Mouse (Mus musculus) liver, embryonic 14.5 days (tissue): ENCODE results near the gene Cox19. TPM values are rescaled to one million over a fixed set of nuclear protein-coding genes. Genes with fewer than 3 reads are reported as not detected.

ENCODE experiments used
- ATAC-seq: fragments of 200-750 bp; cut with Nextera tagmentation; 2 replicates; pipeline ENCODE4 v1.8.0; 2017; ENCODE audit warnings: moderate number of reproducible peaks, mild to moderate bottlenecking, moderate library complexity; ENCODE audit not compliant: insufficient read depth
- DNase-seq, 3 experiments: peaks; one replicate each; pipeline ENCODE4 v3.0.0-alpha.2; 2012 to 2013; ENCODE audit warnings: low read depth in 3 of 3, low spot score in 3 of 3
- H3K27ac ChIP-seq: fragments of 300-500 bp; sonication (generic); 2 replicates; pipeline ENCODE4 v1.5.1; 2014; ENCODE audit warnings: moderate library complexity, mild to moderate bottlenecking, control low read depth, inconsistent platforms
- H3K27me3 ChIP-seq: fragments of 300-500 bp; sonication (generic); 2 replicates; pipeline ENCODE4 v1.6.1; 2014; ENCODE audit warnings: mild to moderate bottlenecking, low read length, moderate library complexity; ENCODE audit not compliant: control insufficient read depth, insufficient read depth
- H3K36me3 ChIP-seq: fragments of 300-500 bp; sonication (generic); replicated peaks from 2 replicates; pipeline ENCODE4 v1.6.1; 2014; ENCODE audit warnings: low read depth; ENCODE audit not compliant: control insufficient read depth, insufficient read depth
- H3K4me1 ChIP-seq, 2 experiments: fragments of 200-500 bp in 1 of 2; fragments of 300-500 bp in 1 of 2; sonication (generic) in 1 of 2; replicated peaks; 2 replicates each; pipeline ENCODE4 v1.6.1; 2012 to 2014; ENCODE audit warnings: antibody characterized with exemption in 1 of 2, inconsistent platforms in 1 of 2, low read length in 1 of 2; ENCODE audit not compliant: control insufficient read depth in 2 of 2, insufficient read depth in 2 of 2
- H3K4me2 ChIP-seq: fragments of 300-500 bp; sonication (generic); 2 replicates; pipeline ENCODE4 v1.6.1; 2014; ENCODE audit warnings: low read depth, mild to moderate bottlenecking, control low read depth, moderate library complexity
- H3K4me3 ChIP-seq, 2 experiments: fragments of 200-500 bp in 1 of 2; fragments of 300-500 bp in 1 of 2; sonication (generic) in 1 of 2; 2 replicates each; pipeline ENCODE4 v1.5.1; 2012 to 2014; ENCODE audit warnings: low read depth in 2 of 2, low read length in 2 of 2, mild to moderate bottlenecking in 2 of 2, control low read depth in 1 of 2, inconsistent platforms in 1 of 2, moderate library complexity in 1 of 2; ENCODE audit not compliant: insufficient read depth in 1 of 2
- H3K9ac ChIP-seq: fragments of 300-500 bp; sonication (generic); replicated peaks from 2 replicates; pipeline ENCODE4 v1.6.1; 2014; ENCODE audit warnings: mild to moderate bottlenecking, control low read depth, moderate library complexity
- H3K9me3 ChIP-seq: fragments of 300-500 bp; sonication (generic); 2 replicates; pipeline ENCODE4 v1.6.1; 2016; ENCODE audit warnings: low read length, mixed read lengths; ENCODE audit not compliant: control insufficient read depth
- CTCF ChIP-seq: IDR thresholded peaks from 2 replicates; pipeline ENCODE4 v1.5.1; 2016; ENCODE audit warnings: antibody characterized with exemption, low read depth, control low read depth
- EP300 ChIP-seq: IDR thresholded peaks from 2 replicates; pipeline ENCODE4 v1.6.1; 2016; ENCODE audit warnings: antibody characterized with exemption, low read depth
- WGBS: fragments of 180-500 bp; shearing (Covaris S2); extraction: QIAGEN DNeasy Blood & Tissue Kit; methylation state at CpG from one replicate; pipeline ENCODE4 v1.1.7; 2014; ENCODE audit not compliant: insufficient replicate concordance; 5-methylcytosine and 5-hydroxymethylcytosine counted together
- polyA plus RNA-seq, 2 experiments: library from polyadenylated mRNA; depleted of rRNA in 1 of 2; stranded (reverse) in 1 of 2; unstranded in 1 of 2; fragments of >200 nt; fragmentation: Nextera tagmentation in 1 of 2; extraction: Ambion mirVana in 1 of 2; gene quantifications; 2 replicates each; pipeline versions ENCODE4 v1.2.1 to v1.2.3; 2012 to 2014

The Cox19 gene
- polyA plus RNA-seq, 2 experiments, result 23.3 to 61.4 TPM

DNA sequence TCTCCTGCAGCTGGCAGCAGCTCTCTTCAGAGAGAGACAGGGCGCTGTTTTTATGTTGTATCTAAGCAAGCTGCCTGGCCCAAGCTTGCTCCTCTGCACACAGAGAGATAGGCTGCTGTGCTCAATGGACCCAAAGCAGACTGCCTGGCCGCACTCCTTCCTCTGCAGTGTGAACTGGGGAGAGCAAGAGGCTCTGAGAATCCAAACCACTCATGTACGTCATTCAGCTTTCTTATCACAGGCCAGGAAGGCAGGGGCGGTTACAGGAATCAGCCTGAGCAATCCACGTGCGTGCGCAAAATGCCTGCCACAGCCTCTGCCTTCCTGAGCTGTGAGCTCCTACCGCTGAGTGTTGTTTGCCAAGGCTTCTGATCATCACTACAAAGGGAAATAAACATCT lies 31.5 kb upstream of the Cox19 start:
- peak overlapping the region; percentile 99 for H3K27ac ChIP-seq
- H3K4me1 ChIP-seq, result peaks cover 79 to 84% of the 10 kb centered on the region in 2 experiments
- TF ChIP-seq CTCF (no peak), EP300 (peak; percentile 76)
- peak overlapping the region; percentile 84 to 96 for H3K4me3 ChIP-seq
- 4% methylated on average over 8 of the region's 8 CpGs for WGBS
- DNase-seq (peak; percentile 81 to 87 (median 83)), ATAC-seq (peak; percentile 71)
- H3K9me3 ChIP-seq, result no peaks in the 10 kb centered on the region
- H3K36me3 ChIP-seq, result peaks cover 16% of the 10 kb centered on the region
- H3K27me3 ChIP-seq, result no peaks in the 10 kb centered on the region
- H3K4me2 ChIP-seq, result peak overlapping the region; percentile 97
- H3K9ac ChIP-seq, result peak overlapping the region; percentile 96

DNA sequence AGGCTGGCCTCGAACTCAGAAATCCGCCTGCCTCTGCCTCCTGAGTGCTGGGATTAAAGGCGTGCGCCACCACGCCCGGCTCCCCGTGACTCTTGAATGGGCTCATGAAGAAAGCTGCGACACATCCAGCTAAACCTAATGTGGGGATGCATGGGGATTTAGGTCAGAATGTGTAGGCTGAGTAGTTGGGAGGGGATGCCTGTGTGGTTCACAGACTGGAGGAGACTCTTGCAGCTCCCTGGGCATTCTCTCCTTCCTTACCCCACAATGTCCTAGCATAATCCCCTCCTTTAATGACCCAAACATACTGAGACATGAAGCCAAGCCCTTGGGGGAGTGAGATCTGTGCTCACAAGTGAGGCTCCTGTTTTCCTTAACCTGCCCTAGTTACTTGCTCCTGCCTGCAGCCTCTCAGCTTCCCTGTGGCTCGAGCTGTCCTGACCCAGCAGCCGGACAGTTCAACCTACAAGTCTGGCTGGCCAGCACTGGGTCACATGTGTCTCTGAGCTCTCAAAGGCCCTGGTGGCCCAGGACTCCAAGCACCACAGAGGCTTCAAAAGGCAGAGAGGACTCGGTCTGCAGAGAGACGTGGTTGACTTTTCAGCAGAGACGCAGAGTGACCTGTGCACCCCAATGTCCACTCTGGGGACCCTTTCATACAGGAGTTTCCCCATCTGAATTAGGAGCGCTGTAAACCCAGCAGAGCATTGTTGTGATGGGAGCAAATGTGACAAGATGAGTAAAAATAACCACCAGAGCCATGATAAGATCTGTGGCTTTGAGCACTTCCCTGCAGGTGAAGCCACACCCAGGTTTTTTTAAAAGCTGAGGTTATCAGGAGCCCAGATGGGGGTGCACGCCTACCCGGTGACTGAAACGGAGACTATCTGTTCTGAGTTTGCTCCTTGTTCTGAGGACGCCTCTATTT lies 30.6 kb upstream of the Cox19 start:
- Histone ChIP-seq H3K4me3 (peak overlapping the region; percentile 84 to 96), H3K9me3 (no peaks in the 10 kb centered on the region), H3K27ac (peak overlapping the region; percentile 99), H3K27me3 (no peaks in the 10 kb centered on the region), H3K4me1 (peaks cover 79 to 84% of the 10 kb centered on the region in 2 experiments), H3K4me2 (peak overlapping the region; percentile 97), H3K36me3 (peaks cover 16% of the 10 kb centered on the region), H3K9ac (peak overlapping the region; percentile 96)
- DNase-seq (peak; percentile 87 to 92 (median 90)), ATAC-seq (peak; percentile 64)
- TF ChIP-seq CTCF (no peak), EP300 (peak; percentile 87)
- 20% methylated on average over 17 of the region's 18 CpGs for WGBS

DNA sequence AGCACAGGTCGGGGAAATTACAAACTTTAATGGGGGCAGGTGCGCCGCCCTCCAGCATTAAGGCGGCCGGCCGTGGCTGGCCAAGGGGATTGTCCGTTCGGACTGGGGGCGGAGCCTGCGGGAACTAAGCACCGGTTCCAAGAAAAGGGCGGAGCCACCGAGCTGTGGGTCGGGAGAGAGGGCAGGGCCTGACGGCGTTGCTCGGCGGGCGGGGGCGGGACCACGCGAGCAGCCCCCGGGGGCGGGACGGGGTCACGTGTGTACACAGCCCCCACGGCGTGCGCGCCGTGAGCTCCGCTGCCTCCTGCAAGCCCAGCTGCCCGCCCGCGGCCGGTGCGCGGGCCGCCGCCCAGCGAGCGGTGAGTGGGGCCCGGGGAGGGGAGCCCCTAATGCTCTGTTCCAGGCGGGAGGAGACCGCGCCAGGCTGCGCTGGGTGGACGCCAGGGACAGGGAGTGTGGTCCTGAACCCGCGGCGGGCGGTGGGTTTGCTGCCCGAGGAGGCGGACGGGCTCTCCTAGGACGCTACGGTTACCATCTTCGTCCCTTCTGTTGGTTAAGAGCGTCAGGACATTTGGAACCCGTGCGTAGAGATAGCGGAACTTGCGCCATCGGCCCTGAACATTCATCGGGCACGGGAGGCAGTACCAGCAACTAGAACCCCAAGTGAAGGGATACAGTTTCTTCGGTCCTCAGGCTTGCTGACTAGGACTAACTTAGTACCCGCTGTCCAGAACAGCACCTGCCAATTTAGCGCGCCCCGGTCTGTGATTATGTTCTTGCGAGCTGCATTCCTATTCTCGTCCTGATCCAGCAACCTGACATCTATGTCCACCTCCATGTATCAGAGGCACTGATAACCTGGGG lies 29.4 kb upstream of the Cox19 start:
- peak overlapping the region; percentile 99 for H3K27ac ChIP-seq
- H3K4me2 ChIP-seq, result peak overlapping the region; percentile 97
- no peaks in the 10 kb centered on the region for H3K9me3 ChIP-seq
- peak overlapping the region; percentile 96 for H3K9ac ChIP-seq
- TF ChIP-seq EP300 (no peak), CTCF (no peak)
- H3K4me3 ChIP-seq, result peak overlapping the region; percentile 84 to 96
- no peaks in the 10 kb centered on the region for H3K27me3 ChIP-seq
- under 1% methylated on average over 69 of the region's 73 CpGs for WGBS
- H3K4me1 ChIP-seq, result peaks cover 69 to 81% of the 10 kb centered on the region in 2 experiments
- DNase-seq (peak; percentile 94 to 96 (median 95)), ATAC-seq (peak; percentile 73)
- peaks cover 10% of the 10 kb centered on the region for H3K36me3 ChIP-seq

DNA sequence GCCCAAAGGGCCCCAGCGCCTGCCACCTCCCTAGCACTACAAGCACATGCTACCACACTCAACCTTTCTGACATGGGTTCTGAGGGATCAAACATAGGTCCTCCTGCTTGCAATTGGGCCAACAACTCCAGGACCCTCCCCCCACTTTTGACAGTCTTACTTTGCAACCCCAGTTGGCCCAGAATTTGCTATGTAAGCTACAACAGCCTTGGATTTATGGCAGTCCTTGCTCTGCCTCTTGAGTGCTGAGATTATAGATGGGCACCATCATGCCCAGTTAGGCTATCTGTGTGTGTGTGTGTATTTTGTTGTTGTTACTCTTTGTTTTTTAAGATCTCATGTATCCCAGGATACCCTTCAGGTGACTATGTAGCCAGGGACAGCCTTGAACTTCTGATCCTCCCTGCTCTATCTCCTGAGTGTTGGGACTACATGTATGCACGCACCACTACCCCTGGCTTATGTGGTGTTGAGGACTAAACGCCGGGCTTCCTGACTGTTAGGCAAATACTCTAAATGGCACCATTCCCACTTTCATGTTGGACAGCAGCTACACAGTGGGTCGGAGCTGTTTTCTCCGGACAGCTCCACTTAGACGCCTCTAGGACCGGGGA lies 28.7 kb upstream of the Cox19 start:
- Histone ChIP-seq H3K4me2 (peak overlapping the region; percentile 97), H3K27ac (peak overlapping the region; percentile 86), H3K4me3 (peak overlapping the region; percentile 61 to 96), H3K36me3 (peaks cover 3% of the 10 kb centered on the region), H3K27me3 (no peaks in the 10 kb centered on the region), H3K4me1 (peaks cover 62 to 79% of the 10 kb centered on the region in 2 experiments), H3K9me3 (no peaks in the 10 kb centered on the region), H3K9ac (peak overlapping the region; percentile 96)
- TF ChIP-seq CTCF, result no peak
- WGBS, result 4% methylated on average over 8 of the region's 8 CpGs
- ATAC-seq (peak; percentile 11), DNase-seq (no peak)
